16 mouse cellular contexts compared by ENCODE assay signal in the genomic region with DNA sequence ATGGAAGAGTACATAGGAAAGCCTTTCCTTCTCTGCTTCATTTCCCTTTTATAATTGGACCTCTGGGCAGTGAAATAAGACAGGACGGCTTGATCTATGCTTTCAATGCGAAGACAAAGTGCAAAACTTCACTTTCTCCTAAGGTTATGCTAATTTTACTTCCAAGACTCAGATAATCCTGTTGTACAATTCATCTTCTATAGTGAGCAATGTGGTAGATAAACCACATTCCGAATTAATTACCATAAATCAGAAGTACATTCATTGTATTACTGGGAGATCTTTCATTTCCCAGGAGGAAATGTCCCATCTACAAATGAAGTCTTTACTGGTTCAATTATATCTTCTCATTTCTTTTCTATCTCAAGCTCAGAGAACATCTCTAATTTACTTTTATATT.
"Had no signal": no experiment of that assay in that cellular context is flagged by ENCODE, and none has a peak within 500 bp of the region (broad histone marks: within the 10 kb centered on the region; RNA-seq: fewer than 3 reads in every experiment).

No protein-coding gene starts in this region.

- H3K27me3 ChIP-seq: neural tube, embryonic 13.5 days; neural tube, embryonic 15.5 days; stomach, embryonic 15.5 days had no signal

- H3K36me3 ChIP-seq: neural tube, embryonic 13.5 days; neural tube, embryonic 15.5 days; stomach, embryonic 15.5 days had no signal

- H3K27ac ChIP-seq: neural tube, embryonic 13.5 days; neural tube, embryonic 15.5 days; stomach, embryonic 15.5 days; stomach, postnatal 0 days had no signal

- H3K9ac ChIP-seq: neural tube, embryonic 13.5 days; neural tube, embryonic 15.5 days; stomach, embryonic 15.5 days had no signal

- H3K9me3 ChIP-seq: neural tube, embryonic 13.5 days; neural tube, embryonic 15.5 days; stomach, embryonic 15.5 days had no signal

- DNase-seq: retina, postnatal 1 day; right cerebral cortex, adult 18-20 months; right cerebral cortex, postnatal 14 days; right cerebral cortex, postnatal 25 days; right cerebral cortex, postnatal 4 days; spleen, adult 18-20 months; thymus, adult 18-20 months; thymus, adult 2 months; thymus, postnatal 14 days; thymus, postnatal 25 days; thymus, postnatal 36 days; thymus, postnatal 4 days had no signal

- H3K4me2 ChIP-seq: neural tube, embryonic 13.5 days; neural tube, embryonic 15.5 days; stomach, embryonic 15.5 days had no signal

- H3K4me1 ChIP-seq: neural tube, embryonic 13.5 days; neural tube, embryonic 15.5 days; stomach, embryonic 15.5 days had no signal

- H3K4me3 ChIP-seq: neural tube, embryonic 13.5 days; neural tube, embryonic 15.5 days; stomach, embryonic 15.5 days had no signal
